ENCODE assay signal across 27 mouse cellular contexts in genomic region chr9:101883295-101883694, GRCm38 (mm10). TPM values are rescaled to one million over a fixed set of nuclear protein-coding genes. Genes with fewer than 3 reads are reported as not detected.
DNase-seq lines count a peak whose midpoint lies in the region; ATAC-seq and TF ChIP-seq lines count a peak whose summit lies in the region.
"Had no signal": no experiment of that assay in that cellular context is flagged by ENCODE, and none has a peak within 500 bp of the region (broad histone marks: within the 10 kb centered on the region; RNA-seq: fewer than 3 reads in every experiment).

No protein-coding gene starts in this region.

- H3K9me3 ChIP-seq in midbrain, embryonic 11.5 days (ENCODE audit: control insufficient read depth, low read length) = no peaks in the 10 kb centered on the region
- no peaks in the 10 kb centered on the region for H3K9me3 ChIP-seq in midbrain, embryonic 14.5 days (ENCODE audit: control insufficient read depth, low read length)
- H3K9me3 ChIP-seq in liver, postnatal 0 days (ENCODE audit: low read length) = no peaks in the 10 kb centered on the region
- H3K9me3 ChIP-seq: heart, embryonic 12.5 days; hindbrain, embryonic 13.5 days; kidney, embryonic 15.5 days; limb, embryonic 15.5 days; liver, embryonic 15.5 days; midbrain, embryonic 10.5 days; neural tube, embryonic 13.5 days; stomach, embryonic 15.5 days had no signal

- no peak overlapping the region for H3K4me3 ChIP-seq in midbrain, embryonic 11.5 days (ENCODE audit: low read depth, low read length)
- no peak overlapping the region for H3K4me3 ChIP-seq in midbrain, embryonic 14.5 days (replicated peaks; ENCODE audit: low read depth, low read length)
- H3K4me3 ChIP-seq in liver, postnatal 0 days (ENCODE audit: low read depth, low read length) = no peak overlapping the region
- H3K4me3 ChIP-seq: heart, embryonic 12.5 days; hindbrain, embryonic 13.5 days; kidney, embryonic 15.5 days; limb, embryonic 15.5 days; liver, embryonic 15.5 days; midbrain, embryonic 10.5 days; neural tube, embryonic 13.5 days; stomach, embryonic 15.5 days had no signal

- H3K27me3 ChIP-seq in midbrain, embryonic 11.5 days (ENCODE audit: control insufficient read depth, insufficient read depth, low read length) = no peaks in the 10 kb centered on the region
- no peaks in the 10 kb centered on the region for H3K27me3 ChIP-seq in midbrain, embryonic 14.5 days (ENCODE audit: control insufficient read depth, insufficient read depth, low read length)
- no peaks in the 10 kb centered on the region for H3K27me3 ChIP-seq in liver, postnatal 0 days (ENCODE audit: insufficient read depth, low read length)
- H3K27me3 ChIP-seq: hindbrain, embryonic 13.5 days; kidney, embryonic 15.5 days; limb, embryonic 15.5 days; liver, embryonic 15.5 days; neural tube, embryonic 13.5 days; stomach, embryonic 15.5 days had no signal

- WGBS in midbrain, embryonic 11.5 days = 70% methylated on average over 2 of the region's 2 CpGs
- 66% methylated on average over 2 of the region's 2 CpGs for WGBS in midbrain, embryonic 14.5 days
- 39% methylated on average over 2 of the region's 2 CpGs for WGBS in liver, postnatal 0 days (ENCODE audit: insufficient replicate concordance)

- H3K4me2 ChIP-seq in midbrain, embryonic 11.5 days = no peak overlapping the region
- no peak overlapping the region for H3K4me2 ChIP-seq in midbrain, embryonic 14.5 days (ENCODE audit: low read length)
- H3K4me2 ChIP-seq in liver, postnatal 0 days (ENCODE audit: low read depth, low read length) = no peak overlapping the region
- H3K4me2 ChIP-seq: heart, embryonic 12.5 days; hindbrain, embryonic 13.5 days; kidney, embryonic 15.5 days; limb, embryonic 15.5 days; liver, embryonic 15.5 days; neural tube, embryonic 13.5 days; stomach, embryonic 15.5 days had no signal

- DNase-seq in frontal cortex, adult 2 months (ENCODE audit: extremely low spot score in 1 of 2, low spot score in 1 of 2) = no peak
- DNase-seq in midbrain, embryonic 11.5 days (ENCODE audit: low spot score, missing footprints) = peak; percentile 17
- no peak for DNase-seq in midbrain, embryonic 14.5 days
- DNase-seq in cerebellum, adult 9-10 months = peak; percentile 86
- DNase-seq in lung, postnatal 36 days = peak; percentile 36
- no peak for DNase-seq in liver, postnatal 0 days
- no peak for DNase-seq in spleen, postnatal 4 days (ENCODE audit: low spot score in 2 of 2)
- DNase-seq: adrenal gland, postnatal 14 days; heart, postnatal 14 days; kidney, postnatal 4 days; spleen, adult 18-20 months; thymus, adult 18-20 months; thymus, postnatal 4 days had no signal

- H3K36me3 ChIP-seq in midbrain, embryonic 11.5 days (ENCODE audit: control insufficient read depth, insufficient read depth, low read length) = no peaks in the 10 kb centered on the region
- H3K36me3 ChIP-seq in midbrain, embryonic 14.5 days (ENCODE audit: control insufficient read depth, insufficient read depth, low read length) = no peaks in the 10 kb centered on the region
- no peaks in the 10 kb centered on the region for H3K36me3 ChIP-seq in liver, postnatal 0 days (replicated peaks; ENCODE audit: insufficient read depth, low read length)
- H3K36me3 ChIP-seq: heart, embryonic 12.5 days; hindbrain, embryonic 13.5 days; kidney, embryonic 15.5 days; limb, embryonic 15.5 days; liver, embryonic 15.5 days; midbrain, embryonic 10.5 days; neural tube, embryonic 13.5 days; stomach, embryonic 15.5 days had no signal

- peak; percentile 44; the same call in 1 of the 2 replicates for ATAC-seq in frontal cortex, adult (ENCODE audit: low TSS enrichment)
- ATAC-seq in midbrain, embryonic 11.5 days (ENCODE audit: low FRiP score) = no peak
- ATAC-seq in midbrain, embryonic 14.5 days (ENCODE audit: low FRiP score, low TSS enrichment) = no peak
- ATAC-seq in liver, postnatal 0 days = no peak
- ATAC-seq: activated CD4-positive, CD25-positive, alpha-beta regulatory T cell, adult 4 months; CD4-positive, CD25-positive, alpha-beta regulatory T cell, adult 4 months; forebrain, embryonic 14.5 days had no signal

- H3K9ac ChIP-seq in midbrain, embryonic 11.5 days (ENCODE audit: low read length) = no peak overlapping the region
- no peak overlapping the region for H3K9ac ChIP-seq in midbrain, embryonic 14.5 days (replicated peaks; ENCODE audit: low read length)
- no peak overlapping the region for H3K9ac ChIP-seq in liver, postnatal 0 days (replicated peaks)
- H3K9ac ChIP-seq: heart, embryonic 12.5 days; hindbrain, embryonic 13.5 days; kidney, embryonic 15.5 days; limb, embryonic 15.5 days; liver, embryonic 15.5 days; neural tube, embryonic 13.5 days; stomach, embryonic 15.5 days had no signal

- H3K27ac ChIP-seq in midbrain, embryonic 11.5 days (ENCODE audit: low read depth, low read length) = no peak overlapping the region
- H3K27ac ChIP-seq in midbrain, embryonic 14.5 days (replicated peaks; ENCODE audit: low read depth, low read length) = no peak overlapping the region
- H3K27ac ChIP-seq in liver, postnatal 0 days (ENCODE audit: low read depth) = no peak overlapping the region
- H3K27ac ChIP-seq: hindbrain, embryonic 13.5 days; kidney, embryonic 15.5 days; limb, embryonic 15.5 days; liver, embryonic 15.5 days; macrophage; midbrain, embryonic 10.5 days; neural tube, embryonic 13.5 days; stomach, embryonic 15.5 days had no signal

- TF ChIP-seq CTCF in liver, postnatal 0 days (IDR thresholded peaks at IDR 0.05; ENCODE audit: low read depth) = no peak

- H3K4me1 ChIP-seq in midbrain, embryonic 11.5 days (ENCODE audit: control insufficient read depth, insufficient read depth, low read length) = no peaks in the 10 kb centered on the region
- no peaks in the 10 kb centered on the region for H3K4me1 ChIP-seq in midbrain, embryonic 14.5 days (ENCODE audit: control insufficient read depth, insufficient read depth, low read length)
- H3K4me1 ChIP-seq in liver, postnatal 0 days (ENCODE audit: insufficient read depth) = no peaks in the 10 kb centered on the region
- H3K4me1 ChIP-seq: heart, embryonic 12.5 days; hindbrain, embryonic 13.5 days; kidney, embryonic 15.5 days; limb, embryonic 15.5 days; liver, embryonic 15.5 days; midbrain, embryonic 10.5 days; neural tube, embryonic 13.5 days; stomach, embryonic 15.5 days had no signal

- no peak for TF ChIP-seq EP300 in liver, postnatal 0 days (IDR thresholded peaks at IDR 0.05; ENCODE audit: low read depth)

RNA-seq across cellular contexts. Expression of gene 9630041A04Rik, which starts 21.7 kb away (rescaled TPM):
- not detected in 2 replicates for polyA plus RNA-seq in frontal cortex, adult 2 months (2012; rRNA removed)
- 0.18 TPM in 1 of 2 replicates, not detected in the other for polyA plus RNA-seq in midbrain, embryonic 11.5 days (2014; fragmentation: Nextera tagmentation; extraction: Ambion mirVana)
- 0.42 and 0.69 TPM in 2 replicates for polyA plus RNA-seq in midbrain, embryonic 14.5 days (2014; fragmentation: Nextera tagmentation; extraction: Ambion mirVana)
- polyA plus RNA-seq in liver, postnatal 0 days (2015; fragmentation: Nextera tagmentation; extraction: Ambion mirVana) = not detected in 2 replicates
- polyA plus RNA-seq: activated CD4-positive, CD25-positive, alpha-beta regulatory T cell, adult 4 months; CD4-positive, CD25-positive, alpha-beta regulatory T cell, adult 4 months; embryonic facial prominence, embryonic 11.5 days; forebrain, embryonic 14.5 days; heart, embryonic 12.5 days; kidney, embryonic 15.5 days; limb, embryonic 15.5 days; liver, embryonic 15.5 days; macrophage; midbrain, embryonic 10.5 days; stomach, embryonic 15.5 days had no signal

Comparison
In these comparisons a context has a peak if more than half of its experiments do, and no peak if none do; other contexts are left out.
1. DNase-seq: peak in midbrain, embryonic 11.5 days (single experiment), cerebellum, adult 9-10 months (single experiment) and lung, postnatal 36 days (single experiment); none in frontal cortex, adult 2 months (0 of 2), midbrain, embryonic 14.5 days (single experiment), liver, postnatal 0 days (single experiment) and spleen, postnatal 4 days (0 of 2).